Mouse (Mus musculus) kidney, embryonic 15.5 days (tissue): ENCODE data around the gene Cct2. TPM values are rescaled to one million over a fixed set of nuclear protein-coding genes. Genes with fewer than 3 reads are reported as not detected.

Source experiments
- ATAC-seq: fragments of 200-750 bp; cut with Nextera tagmentation; replicated peaks from 2 replicates; pipeline ENCODE4 v1.8.0; 2017; ENCODE audit warnings: moderate TSS enrichment; ENCODE audit not compliant: low FRiP score
- H3K27ac ChIP-seq: fragments of 300-500 bp; sonication (generic); 2 replicates; pipeline ENCODE4 v1.5.1; 2015; ENCODE audit warnings: mild to moderate bottlenecking, inconsistent platforms
- H3K27me3 ChIP-seq: fragments of 300-500 bp; sonication (generic); 2 replicates; pipeline ENCODE4 v1.6.1; 2015; ENCODE audit warnings: inconsistent platforms
- H3K36me3 ChIP-seq: fragments of 300-500 bp; sonication (generic); 2 replicates; pipeline ENCODE4 v1.6.1; 2015; ENCODE audit warnings: inconsistent platforms
- H3K4me1 ChIP-seq: fragments of 300-500 bp; sonication (generic); 2 replicates; pipeline ENCODE4 v1.6.1; 2015; ENCODE audit warnings: inconsistent platforms
- H3K4me2 ChIP-seq: fragments of 300-500 bp; sonication (generic); 2 replicates; pipeline ENCODE4 v1.6.1; 2015; ENCODE audit warnings: moderate library complexity, mild to moderate bottlenecking, inconsistent platforms
- H3K4me3 ChIP-seq: fragments of 300-500 bp; sonication (generic); replicated peaks from 2 replicates; pipeline ENCODE4 v1.5.1; 2015; ENCODE audit warnings: mild to moderate bottlenecking, inconsistent platforms
- H3K9ac ChIP-seq: fragments of 300-500 bp; sonication (generic); 2 replicates; pipeline ENCODE4 v1.6.1; 2015; ENCODE audit warnings: mild to moderate bottlenecking, inconsistent platforms
- H3K9me3 ChIP-seq: fragments of 300-500 bp; sonication (generic); replicated peaks from 2 replicates; pipeline ENCODE4 v1.6.1; 2016; ENCODE audit warnings: inconsistent platforms
- WGBS: fragments of 180-500 bp; shearing (Covaris S2); methylation state at CpG from one replicate; pipeline ENCODE4 v1.1.7; 2015; ENCODE audit warnings: mixed read lengths; 5-methylcytosine and 5-hydroxymethylcytosine counted together
- polyA plus RNA-seq: library from polyadenylated mRNA; unstranded; fragments of >200 nt; fragmentation: Nextera tagmentation; extraction: Ambion mirVana; gene quantifications from 2 replicates; pipeline ENCODE4 v1.2.1, GENCODE M21; 2015

Gene Cct2
- polyA plus RNA-seq, 1 experiment from 2014 or later, result 258 TPM

GRCm38 (mm10) chr10:117018281-117018840 lies 45.3 kb downstream of the Cct2 start:
- Histone ChIP-seq H3K9ac (no peak overlapping the region), H3K9me3 (no peaks in the 10 kb centered on the region), H3K36me3 (no peaks in the 10 kb centered on the region), H3K4me2 (no peak overlapping the region), H3K4me1 (peaks cover 21% of the 10 kb centered on the region), H3K4me3 (no peak overlapping the region), H3K27ac (no peak overlapping the region), H3K27me3 (peaks cover 49% of the 10 kb centered on the region)
- WGBS, result 60% methylated on average over 7 of the region's 7 CpGs
- no peak for ATAC-seq

GRCm38 (mm10) chr10:117014565-117014964 lies 49.0 kb downstream of the Cct2 start:
- Histone ChIP-seq H3K4me1 (peaks cover 13% of the 10 kb centered on the region), H3K9me3 (no peaks in the 10 kb centered on the region), H3K27ac (no peak overlapping the region), H3K4me3 (no peak overlapping the region), H3K27me3 (peaks cover 24% of the 10 kb centered on the region; the same call in 1 of the 2 replicates), H3K9ac (no peak overlapping the region), H3K4me2 (no peak overlapping the region), H3K36me3 (no peaks in the 10 kb centered on the region)
- 86% methylated on average over 5 of the region's 5 CpGs for WGBS
- ATAC-seq, result no peak

GRCm38 (mm10) chr10:117013689-117014390 lies 49.8 kb downstream of the Cct2 start:
- peak; percentile 73 for ATAC-seq
- Histone ChIP-seq H3K36me3 (no peaks in the 10 kb centered on the region), H3K4me1 (peaks cover 13% of the 10 kb centered on the region), H3K27me3 (peaks cover 19% of the 10 kb centered on the region; the same call in 1 of the 2 replicates), H3K4me3 (no peak overlapping the region), H3K27ac (peak overlapping the region; percentile 5; the same call in 1 of the 2 replicates), H3K9ac (no peak overlapping the region), H3K9me3 (no peaks in the 10 kb centered on the region), H3K4me2 (0 out of 2 replicates have a peak overlapping the region, but pooled peaks have one; percentile 2)
- WGBS, result 8% methylated on average over 12 of the region's 12 CpGs

- H3K9me3 ChIP-seq, result no peaks in the 10 kb centered on the region
- no peaks in the 10 kb centered on the region for H3K36me3 ChIP-seq
- WGBS, result 38% methylated on average over 8 of the region's 8 CpGs
- peak; percentile 80 for ATAC-seq
- no peak overlapping the region for H3K9ac ChIP-seq
- H3K27ac ChIP-seq, result peak overlapping the region; percentile 34
- peaks cover 17% of the 10 kb centered on the region for H3K4me1 ChIP-seq
- H3K27me3 ChIP-seq, result peaks cover 9% of the 10 kb centered on the region; the same call in 1 of the 2 replicates
- H3K4me2 ChIP-seq, result no peak overlapping the region
- H3K4me3 ChIP-seq, result no peak overlapping the region
Measured at GRCm38 (mm10) chr10:117011047-117011446, 52.6 kb downstream of the Cct2 start.

GRCm38 (mm10) chr10:117009691-117010090 lies 53.9 kb downstream of the Cct2 start:
- Histone ChIP-seq H3K4me2 (no peak overlapping the region), H3K36me3 (no peaks in the 10 kb centered on the region), H3K9me3 (no peaks in the 10 kb centered on the region), H3K4me3 (no peak overlapping the region), H3K27ac (no peak overlapping the region), H3K27me3 (peaks cover 5% of the 10 kb centered on the region; the same call in 1 of the 2 replicates), H3K4me1 (peaks cover 25% of the 10 kb centered on the region), H3K9ac (no peak overlapping the region)
- no peak for ATAC-seq
- 80% methylated on average over 6 of the region's 6 CpGs for WGBS

GRCm38 (mm10) chr10:117005707-117006464 lies 57.7 kb downstream of the Cct2 start:
- ATAC-seq, result peak; percentile 64; the same call in 1 of the 2 replicates
- WGBS, result 36% methylated on average over 12 of the region's 12 CpGs

GRCm38 (mm10) chr10:117004695-117005094 lies 58.9 kb downstream of the Cct2 start:
- H3K4me3 ChIP-seq, result no peak overlapping the region
- no peak for ATAC-seq
- 79% methylated on average over 5 of the region's 5 CpGs for WGBS

More at GRCm38 (mm10) chr10:117005707-117006464, 57.7 kb downstream of the Cct2 start:
- Histone ChIP-seq H3K4me3 (no peak overlapping the region), H3K27me3 (no peaks in the 10 kb centered on the region; the same call in 1 of the 2 replicates), H3K27ac (peak overlapping the region; percentile 15; the same call in 1 of the 2 replicates), H3K9ac (no peak overlapping the region), H3K4me2 (no peak overlapping the region), H3K36me3 (no peaks in the 10 kb centered on the region), H3K9me3 (no peaks in the 10 kb centered on the region), H3K4me1 (peaks cover 24% of the 10 kb centered on the region)

More at GRCm38 (mm10) chr10:117004695-117005094, 58.9 kb downstream of the Cct2 start:
- Histone ChIP-seq H3K27me3 (no peaks in the 10 kb centered on the region; the same call in 1 of the 2 replicates), H3K9ac (no peak overlapping the region), H3K36me3 (no peaks in the 10 kb centered on the region), H3K4me2 (no peak overlapping the region), H3K9me3 (no peaks in the 10 kb centered on the region), H3K27ac (no peak overlapping the region), H3K4me1 (peaks cover 23% of the 10 kb centered on the region)

Other genes starting within 250 kb of the Cct2 start
- 0.16 and 0.23 TPM in 2 replicates for gene Myrfl, start 166.9 kb downstream of the Cct2 start, polyA plus RNA-seq
- 114 and 121 TPM in 2 replicates for gene Rab3ip, start 113.0 kb downstream of the Cct2 start, polyA plus RNA-seq
- gene Gm10271, start 91.2 kb downstream of the Cct2 start, polyA plus RNA-seq, result not detected in 2 replicates
- 0.30 and 0.44 TPM in 2 replicates for gene Best3, start 77.5 kb downstream of the Cct2 start, polyA plus RNA-seq
- not detected in 2 replicates for gene Lrrc10, start 18.5 kb downstream of the Cct2 start, polyA plus RNA-seq
- 17.0 and 17.8 TPM in 2 replicates for gene Frs2, start 84.7 kb upstream of the Cct2 start, polyA plus RNA-seq
- 68.6 and 71.1 TPM in 2 replicates for gene Yeats4, start 160.7 kb upstream of the Cct2 start, polyA plus RNA-seq
- gene 9530003J23Rik, start 174.9 kb upstream of the Cct2 start, polyA plus RNA-seq, result not detected in 2 replicates
- gene Lyz2, start 218.5 kb upstream of the Cct2 start, polyA plus RNA-seq, result 70.6 and 78.0 TPM in 2 replicates
- not detected in 2 replicates for gene Lyz1, start 229.1 kb upstream of the Cct2 start, polyA plus RNA-seq